Mouse (Mus musculus) embryonic facial prominence, embryonic 13.5 days (tissue): ENCODE data around the gene Ubxn1. TPM values are rescaled to one million over a fixed set of nuclear protein-coding genes. Genes with fewer than 3 reads are reported as not detected.

Experiments used
- ATAC-seq: fragments of 200-750 bp; cut with Nextera tagmentation; 2 replicates; pipeline ENCODE4 v1.8.0; 2017; ENCODE audit warnings: low read depth; ENCODE audit not compliant: insufficient number of reproducible peaks, insufficient read depth, low FRiP score, low TSS enrichment
- H3K27ac ChIP-seq: fragments of 300-500 bp; sonication (generic); 2 replicates; pipeline ENCODE4 v1.5.1; 2015; ENCODE audit warnings: moderate library complexity, mild to moderate bottlenecking, inconsistent platforms
- H3K27me3 ChIP-seq: fragments of 300-500 bp; sonication (generic); 2 replicates; pipeline ENCODE4 v1.6.1; 2015; ENCODE audit warnings: mild to moderate bottlenecking, inconsistent platforms
- H3K36me3 ChIP-seq: fragments of 300-500 bp; sonication (generic); 2 replicates; pipeline ENCODE4 v1.6.1; 2015; ENCODE audit warnings: mild to moderate bottlenecking, inconsistent platforms
- H3K4me1 ChIP-seq: fragments of 300-500 bp; sonication (generic); 2 replicates; pipeline ENCODE4 v1.6.1; 2015; ENCODE audit warnings: inconsistent platforms
- H3K4me2 ChIP-seq: fragments of 300-500 bp; sonication (generic); 2 replicates; pipeline ENCODE4 v1.6.1; 2015; ENCODE audit warnings: moderate library complexity, mild to moderate bottlenecking, inconsistent platforms
- H3K4me3 ChIP-seq: fragments of 300-500 bp; sonication (generic); 2 replicates; pipeline ENCODE4 v1.5.1; 2015; ENCODE audit warnings: mild to moderate bottlenecking, inconsistent platforms
- H3K9ac ChIP-seq: fragments of 300-500 bp; sonication (generic); 2 replicates; pipeline ENCODE4 v1.6.1; 2015; ENCODE audit warnings: mild to moderate bottlenecking, inconsistent platforms
- H3K9me3 ChIP-seq: fragments of 300-500 bp; sonication (generic); 2 replicates; pipeline ENCODE4 v1.6.1; 2016; ENCODE audit warnings: inconsistent platforms
- WGBS: fragments of 180-500 bp; shearing (Covaris S2); methylation state at CpG from one replicate; pipeline ENCODE4 v1.1.7; 2015; ENCODE audit warnings: mixed read lengths; 5-methylcytosine and 5-hydroxymethylcytosine counted together
- polyA plus RNA-seq: library from polyadenylated mRNA; unstranded; fragments of >200 nt; fragmentation: Nextera tagmentation; extraction: Ambion mirVana; gene quantifications from 2 replicates; pipeline ENCODE4 v1.2.1, GENCODE M21; 2015

Gene Ubxn1
- polyA plus RNA-seq, 1 experiment from 2014 or later = 189 TPM

GRCm38 (mm10) chr19:8839908-8840791, 31.1 kb upstream of the Ubxn1 start:
- Histone ChIP-seq H3K9me3 (no peaks in the 10 kb centered on the region), H3K4me2 (peak overlapping the region; percentile 79), H3K9ac (peak overlapping the region; percentile 73), H3K36me3 (peaks cover 26% of the 10 kb centered on the region), H3K4me1 (peaks cover 31% of the 10 kb centered on the region), H3K27ac (no peak overlapping the region), H3K27me3 (no peaks in the 10 kb centered on the region), H3K4me3 (peak overlapping the region; percentile 48)
- ATAC-seq = no peak
- 22% methylated on average over 29 of the region's 29 CpGs for WGBS

GRCm38 (mm10) chr19:8841012-8841411, 30.3 kb upstream of the Ubxn1 start:
- Histone ChIP-seq H3K9ac (peak overlapping the region; percentile 73), H3K27me3 (no peaks in the 10 kb centered on the region), H3K4me3 (peak overlapping the region; percentile 48), H3K27ac (no peak overlapping the region), H3K4me2 (peak overlapping the region; percentile 79), H3K36me3 (peaks cover 24% of the 10 kb centered on the region), H3K4me1 (peaks cover 31% of the 10 kb centered on the region), H3K9me3 (no peaks in the 10 kb centered on the region)
- ATAC-seq = no peak
- 94% methylated on average over 7 of the region's 7 CpGs for WGBS

- no peak overlapping the region for H3K9ac ChIP-seq
- H3K9me3 ChIP-seq = no peaks in the 10 kb centered on the region
- peaks cover 40% of the 10 kb centered on the region for H3K36me3 ChIP-seq
- peaks cover 31% of the 10 kb centered on the region for H3K4me1 ChIP-seq
- 85% methylated on average over 6 of the region's 6 CpGs for WGBS
- no peak overlapping the region for H3K4me3 ChIP-seq
- no peak overlapping the region for H3K4me2 ChIP-seq
- ATAC-seq = no peak
- no peak overlapping the region for H3K27ac ChIP-seq
- no peaks in the 10 kb centered on the region for H3K27me3 ChIP-seq
These were observed 28.3 kb upstream of the Ubxn1 start for GRCm38 (mm10) chr19:8842961-8843360.

GRCm38 (mm10) chr19:8844371-8845129, 26.7 kb upstream of the Ubxn1 start:
- no peaks in the 10 kb centered on the region for H3K9me3 ChIP-seq
- H3K4me1 ChIP-seq = peaks cover 16% of the 10 kb centered on the region
- no peak overlapping the region for H3K27ac ChIP-seq
- peak overlapping the region; percentile 16; the same call in 1 of the 2 replicates for H3K9ac ChIP-seq
- no peak for ATAC-seq
- H3K4me3 ChIP-seq = no peak overlapping the region
- no peaks in the 10 kb centered on the region for H3K27me3 ChIP-seq
- peaks cover 45% of the 10 kb centered on the region for H3K36me3 ChIP-seq
- WGBS = 64% methylated on average over 5 of the region's 5 CpGs
- no peak overlapping the region for H3K4me2 ChIP-seq

GRCm38 (mm10) chr19:8848356-8848755, 22.9 kb upstream of the Ubxn1 start:
- H3K4me2 ChIP-seq = no peak overlapping the region
- H3K36me3 ChIP-seq = peaks cover 33% of the 10 kb centered on the region
- no peaks in the 10 kb centered on the region for H3K27me3 ChIP-seq
- no peak overlapping the region for H3K4me3 ChIP-seq
- H3K27ac ChIP-seq = no peak overlapping the region
- peaks cover 10% of the 10 kb centered on the region for H3K4me1 ChIP-seq
- no peaks in the 10 kb centered on the region for H3K9me3 ChIP-seq
- ATAC-seq = no peak
- no peak overlapping the region for H3K9ac ChIP-seq
- 57% methylated on average over 5 of the region's 5 CpGs for WGBS

- Histone ChIP-seq H3K4me2 (peak within 1 kb of the TSS; percentile 27), H3K4me3 (no peak within 1 kb of the TSS), H3K9ac (peak within 1 kb of the TSS; percentile 49; the same call in 1 of the 2 replicates), H3K27me3 (no peaks in the 10 kb centered on the region), H3K27ac (peak within 1 kb of the TSS; percentile 72), H3K4me1 (peaks cover 10% of the 10 kb centered on the region), H3K9me3 (no peaks in the 10 kb centered on the region), H3K36me3 (peaks cover 31% of the 10 kb centered on the region)
- 6% methylated on average over 7 of the region's 7 CpGs for WGBS
- 0 out of 2 replicates have a peak, but pooled peaks have one; percentile 17 for ATAC-seq
These were observed 20.8 kb upstream of the Ubxn1 start, which contains the start of gene Lrrn4cl for GRCm38 (mm10) chr19:8850402-8850901. Gene Lrrn4cl, plus strand, starts transcription at chr19:8850768.

- peaks cover 19% of the 10 kb centered on the region for H3K36me3 ChIP-seq
- peaks cover 10% of the 10 kb centered on the region for H3K4me1 ChIP-seq
- no peak overlapping the region for H3K27ac ChIP-seq
- no peak for ATAC-seq
- 54% methylated on average over 7 of the region's 7 CpGs for WGBS
- H3K4me3 ChIP-seq = no peak overlapping the region
- no peak overlapping the region for H3K9ac ChIP-seq
- H3K4me2 ChIP-seq = no peak overlapping the region
- H3K9me3 ChIP-seq = no peaks in the 10 kb centered on the region
- H3K27me3 ChIP-seq = no peaks in the 10 kb centered on the region
These were observed 19.7 kb upstream of the Ubxn1 start for GRCm38 (mm10) chr19:8851639-8852038.

- ATAC-seq = no peak
- no peaks in the 10 kb centered on the region for H3K27me3 ChIP-seq
- peaks cover 10% of the 10 kb centered on the region for H3K4me1 ChIP-seq
- peaks cover 12% of the 10 kb centered on the region for H3K36me3 ChIP-seq
- no peak overlapping the region for H3K4me3 ChIP-seq
- no peak overlapping the region for H3K27ac ChIP-seq
- WGBS = 59% methylated on average over 10 of the region's 10 CpGs
- H3K4me2 ChIP-seq = no peak overlapping the region
- H3K9me3 ChIP-seq = no peaks in the 10 kb centered on the region
- no peak overlapping the region for H3K9ac ChIP-seq
These were observed 18.9 kb upstream of the Ubxn1 start for GRCm38 (mm10) chr19:8852236-8852928.

- peaks cover 10% of the 10 kb centered on the region for H3K4me1 ChIP-seq
- no peak overlapping the region for H3K9ac ChIP-seq
- ATAC-seq = no peak
- H3K27me3 ChIP-seq = no peaks in the 10 kb centered on the region
- H3K4me3 ChIP-seq = no peak overlapping the region
- H3K9me3 ChIP-seq = no peaks in the 10 kb centered on the region
- no peak overlapping the region for H3K27ac ChIP-seq
- no peak overlapping the region for H3K4me2 ChIP-seq
- 86% methylated on average over 3 of the region's 3 CpGs for whole genome bisulfite sequencing
- peaks cover 6% of the 10 kb centered on the region; the same call in 1 of the 2 replicates for H3K36me3 ChIP-seq
These were observed 18.2 kb upstream of the Ubxn1 start for GRCm38 (mm10) chr19:8853117-8853516.

GRCm38 (mm10) chr19:8857689-8858088, 13.6 kb upstream of the Ubxn1 start:
- no peak for ATAC-seq
- H3K9me3 ChIP-seq = no peaks in the 10 kb centered on the region
- H3K4me1 ChIP-seq = no peaks in the 10 kb centered on the region
- no peak overlapping the region for H3K4me3 ChIP-seq
- H3K36me3 ChIP-seq = no peaks in the 10 kb centered on the region
- no peaks in the 10 kb centered on the region for H3K27me3 ChIP-seq
- 44% methylated on average over 4 of the region's 4 CpGs for WGBS
- H3K4me2 ChIP-seq = no peak overlapping the region
- no peak overlapping the region for H3K9ac ChIP-seq
- no peak overlapping the region for H3K27ac ChIP-seq

- ATAC-seq = no peak
- 30% methylated on average over 1 of the region's 1 CpGs for WGBS
These were observed 12.3 kb upstream of the Ubxn1 start for GRCm38 (mm10) chr19:8859018-8859417.

More at GRCm38 (mm10) chr19:8859018-8859417, 12.3 kb upstream of the Ubxn1 start:
- Histone ChIP-seq H3K4me1 (no peaks in the 10 kb centered on the region), H3K4me3 (no peak overlapping the region), H3K9me3 (no peaks in the 10 kb centered on the region), H3K9ac (no peak overlapping the region), H3K27me3 (no peaks in the 10 kb centered on the region), H3K36me3 (no peaks in the 10 kb centered on the region), H3K27ac (no peak overlapping the region), H3K4me2 (no peak overlapping the region)
